Mouse (Mus musculus) intestine, postnatal 0 days (tissue): ENCODE measurements at regions not wholly inside any gene's neighbourhood (a gene's known extent, or its start where the extent isn't known, plus 50 kb on each side); places are given as distances from the start of the nearest gene placed in this dataset.

Experiments used
- ATAC-seq: fragments of 200-750 bp; cut with Nextera tagmentation; 2 replicates; pipeline ENCODE4 v1.8.0; 2017; ENCODE audit warnings: mild to moderate bottlenecking, moderate TSS enrichment, moderate library complexity
- H3K27ac ChIP-seq: fragments of 300-500 bp; sonication (generic); 2 replicates; pipeline ENCODE4 v1.5.1; 2014; ENCODE audit warnings: mild to moderate bottlenecking, low read depth, low read length, moderate library complexity
- H3K27me3 ChIP-seq: fragments of 300-500 bp; sonication (generic); replicated peaks from 2 replicates; pipeline ENCODE4 v1.6.1; 2014; ENCODE audit warnings: low read length, mixed read lengths; ENCODE audit not compliant: control insufficient read depth, insufficient read depth
- H3K36me3 ChIP-seq: fragments of 300-500 bp; sonication (generic); 2 replicates; pipeline ENCODE4 v1.6.1; 2014; ENCODE audit warnings: mild to moderate bottlenecking, moderate library complexity; ENCODE audit not compliant: control insufficient read depth, insufficient read depth
- H3K4me1 ChIP-seq: fragments of 300-500 bp; sonication (generic); replicated peaks from 2 replicates; pipeline ENCODE4 v1.6.1; 2014; ENCODE audit warnings: antibody characterized with exemption, low read length, mixed read lengths; ENCODE audit not compliant: control insufficient read depth, insufficient read depth
- H3K4me2 ChIP-seq: fragments of 300-500 bp; sonication (generic); replicated peaks from 2 replicates; pipeline ENCODE4 v1.6.1; 2014; ENCODE audit warnings: low read depth, mild to moderate bottlenecking, moderate library complexity
- H3K4me3 ChIP-seq: fragments of 300-500 bp; sonication (generic); 2 replicates; pipeline ENCODE4 v1.5.1; 2014; ENCODE audit warnings: low read depth, low read length
- H3K9ac ChIP-seq: fragments of 300-500 bp; sonication (generic); 2 replicates; pipeline ENCODE4 v1.6.1; 2014; ENCODE audit warnings: mild to moderate bottlenecking, low read depth, low read length
- H3K9me3 ChIP-seq: fragments of 300-500 bp; sonication (generic); 2 replicates; pipeline ENCODE4 v1.6.1; 2016; ENCODE audit warnings: mixed run types; ENCODE audit not compliant: control insufficient read depth
- CTCF ChIP-seq: sonication (generic); IDR thresholded peaks from 2 replicates; pipeline ENCODE4 v1.5.1; 2016; ENCODE audit warnings: low read depth, mild to moderate bottlenecking, control low read depth, antibody characterized with exemption, moderate library complexity
- WGBS: fragments of 180-500 bp; shearing (Covaris S2); extraction: QIAGEN DNeasy Blood & Tissue Kit; methylation state at CpG from one replicate; pipeline ENCODE4 v1.1.7; 2014; 5-methylcytosine and 5-hydroxymethylcytosine counted together

DNA sequence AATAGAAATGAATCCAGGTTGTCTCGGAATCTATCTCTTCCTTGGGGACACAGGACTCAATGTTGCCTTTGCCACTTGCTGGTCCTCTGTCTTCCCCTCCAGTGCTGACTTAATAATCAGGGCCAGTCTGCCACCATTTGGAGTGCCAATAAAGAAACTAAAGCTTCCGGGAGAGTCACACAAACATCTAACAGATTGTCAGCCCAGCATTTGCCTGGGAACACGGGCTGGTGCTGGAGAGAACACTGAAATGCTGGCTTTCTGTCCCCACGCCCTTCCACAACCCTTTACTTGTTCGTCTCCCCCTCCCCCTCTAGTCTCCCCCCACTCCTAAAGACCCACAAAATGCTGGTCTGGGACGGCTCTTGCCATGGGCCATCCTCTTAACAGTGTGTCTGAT is 104.4 kb upstream of the Prox1 start:
- TF ChIP-seq CTCF = no peak
- Histone ChIP-seq H3K4me2 (no peak overlapping the region), H3K9ac (no peak overlapping the region), H3K27me3 (no peaks in the 10 kb centered on the region), H3K4me1 (no peaks in the 10 kb centered on the region), H3K4me3 (no peak overlapping the region), H3K27ac (no peak overlapping the region), H3K9me3 (no peaks in the 10 kb centered on the region), H3K36me3 (no peaks in the 10 kb centered on the region)
- ATAC-seq = no peak
- WGBS = 70% methylated on average over 6 of the region's 6 CpGs

GRCm38 (mm10) chr1:190270784-190271385 is 100.4 kb upstream of the Prox1 start:
- TF ChIP-seq CTCF = no peak
- ATAC-seq = no peak

GRCm38 (mm10) chr1:190269181-190269580 is 98.7 kb upstream of the Prox1 start:
- no peak for TF ChIP-seq CTCF
- H3K4me2 ChIP-seq = no peak overlapping the region
- H3K27ac ChIP-seq = no peak overlapping the region
- ATAC-seq = no peak
- WGBS = 86% methylated on average over 7 of the region's 7 CpGs
- H3K27me3 ChIP-seq = no peaks in the 10 kb centered on the region
- H3K4me3 ChIP-seq = no peak overlapping the region
- H3K9ac ChIP-seq = no peak overlapping the region
- no peaks in the 10 kb centered on the region for H3K9me3 ChIP-seq
- no peaks in the 10 kb centered on the region for H3K4me1 ChIP-seq
- H3K36me3 ChIP-seq = no peaks in the 10 kb centered on the region

More at GRCm38 (mm10) chr1:190270784-190271385, 100.4 kb upstream of the Prox1 start:
- Histone ChIP-seq H3K4me2 (no peak overlapping the region), H3K4me3 (no peak overlapping the region), H3K9ac (no peak overlapping the region), H3K36me3 (no peaks in the 10 kb centered on the region), H3K27ac (no peak overlapping the region), H3K27me3 (no peaks in the 10 kb centered on the region), H3K4me1 (no peaks in the 10 kb centered on the region), H3K9me3 (no peaks in the 10 kb centered on the region)
- 82% methylated on average over 17 of the region's 17 CpGs for WGBS

- Histone ChIP-seq H3K9me3 (no peaks in the 10 kb centered on the region), H3K4me1 (no peaks in the 10 kb centered on the region), H3K27ac (no peak overlapping the region), H3K9ac (no peak overlapping the region), H3K27me3 (no peaks in the 10 kb centered on the region), H3K36me3 (no peaks in the 10 kb centered on the region), H3K4me2 (no peak overlapping the region), H3K4me3 (no peak overlapping the region)
- TF ChIP-seq CTCF = no peak
- ATAC-seq = no peak
- 64% methylated on average over 9 of the region's 9 CpGs for WGBS
Measured at GRCm38 (mm10) chr1:190265085-190265780, 94.7 kb upstream of the Prox1 start.

- H3K36me3 ChIP-seq = no peaks in the 10 kb centered on the region
- 71% methylated on average over 8 of the region's 8 CpGs for WGBS
- no peak for TF ChIP-seq CTCF
- no peaks in the 10 kb centered on the region for H3K9me3 ChIP-seq
- no peaks in the 10 kb centered on the region for H3K4me1 ChIP-seq
- H3K4me3 ChIP-seq = no peak overlapping the region
- ATAC-seq = no peak
- no peak overlapping the region for H3K9ac ChIP-seq
- no peak overlapping the region for H3K27ac ChIP-seq
- H3K4me2 ChIP-seq = no peak overlapping the region
- H3K27me3 ChIP-seq = no peaks in the 10 kb centered on the region
Measured at GRCm38 (mm10) chr1:190264501-190264900, 94.0 kb upstream of the Prox1 start.

- H3K9ac ChIP-seq = no peak overlapping the region
- no peaks in the 10 kb centered on the region for H3K36me3 ChIP-seq
- no peak overlapping the region for H3K27ac ChIP-seq
- H3K4me1 ChIP-seq = no peaks in the 10 kb centered on the region
- WGBS = 63% methylated on average over 7 of the region's 7 CpGs
- TF ChIP-seq CTCF = no peak
- no peaks in the 10 kb centered on the region for H3K27me3 ChIP-seq
- H3K4me3 ChIP-seq = no peak overlapping the region
- no peak for ATAC-seq
- H3K4me2 ChIP-seq = no peak overlapping the region
- no peaks in the 10 kb centered on the region for H3K9me3 ChIP-seq
Measured at GRCm38 (mm10) chr1:190263620-190264019, 93.1 kb upstream of the Prox1 start.
